Mouse (Mus musculus) C2C12 (cell line): ENCODE measurements around the gene Gmnn.

Experiments used
- CTCF ChIP-seq: IDR thresholded peaks from one replicate; pipeline ENCODE4 v1.5.1; 2011; ENCODE audit not compliant: control insufficient read depth, insufficient read depth, insufficient read length
- FOSL1 ChIP-seq: IDR thresholded peaks from one replicate; pipeline ENCODE4 v1.8.0; 2011; ENCODE audit warnings: mild to moderate bottlenecking, low read length; ENCODE audit not compliant: poor library complexity, insufficient read depth, severe bottlenecking
- MYOG ChIP-seq: IDR thresholded peaks from one replicate; pipeline ENCODE4 v1.6.1; 2011; ENCODE audit not compliant: control insufficient read depth, insufficient read length; ENCODE audit errors: extremely low read depth
- USF1 ChIP-seq: IDR thresholded peaks from one replicate; pipeline ENCODE4 v1.6.1; 2011; ENCODE audit warnings: low read depth, mild to moderate bottlenecking, control low read depth, moderate library complexity

DNA sequence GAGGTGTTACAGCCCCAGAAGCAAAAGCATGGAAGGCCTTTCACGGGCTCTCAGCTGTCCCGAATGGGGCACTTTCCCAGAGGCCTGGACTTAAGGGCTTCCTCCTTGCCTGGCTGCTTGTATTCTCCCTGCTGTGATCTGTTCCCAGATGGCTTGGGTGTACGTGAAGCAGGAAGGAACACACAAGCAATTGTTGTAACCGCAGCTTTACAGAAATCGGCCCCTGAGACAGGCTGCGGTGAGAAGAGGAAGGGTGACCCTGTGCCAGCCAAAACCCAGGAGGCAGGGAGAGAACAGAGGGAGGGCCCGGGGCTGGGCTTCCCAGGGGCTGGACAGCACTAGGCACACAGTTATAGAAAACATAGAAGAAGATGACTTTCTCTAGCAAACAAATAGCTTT is 50.8 kb downstream of the Gmnn start:
- no peak for TF ChIP-seq CTCF
- TF ChIP-seq USF1: no peak
- TF ChIP-seq MYOG: no peak
- no peak for TF ChIP-seq FOSL1
